ENCODE assay signal across 17 mouse cellular contexts in genomic region chr2:135507111-135507510, GRCm38 (mm10).
"Had no signal": no experiment of that assay in that cellular context is flagged by ENCODE, and none has a peak within 500 bp of the region (broad histone marks: within the 10 kb centered on the region; RNA-seq: fewer than 3 reads in every experiment).

No protein-coding gene starts in this region.

- DNase-seq: kidney, postnatal 36 days; left cerebral cortex, postnatal 4 days; lung, embryonic 14.5 days; lung, postnatal 14 days; retina, postnatal 1 day; right cerebral cortex, postnatal 4 days; spleen, adult 18-20 months; thymus, adult 18-20 months; thymus, postnatal 14 days had no signal

- H3K27me3 ChIP-seq: limb, embryonic 13.5 days; liver, embryonic 12.5 days; megakaryocyte, embryonic 14.5 days; midbrain, embryonic 12.5 days; neural tube, embryonic 13.5 days had no signal

- H3K27ac ChIP-seq: layer of hippocampus, adult 2 months; limb, embryonic 13.5 days; liver, embryonic 12.5 days; macrophage; midbrain, embryonic 12.5 days; neural tube, embryonic 13.5 days had no signal

- H3K4me1 ChIP-seq: limb, embryonic 13.5 days; liver, embryonic 12.5 days; megakaryocyte, embryonic 14.5 days; midbrain, embryonic 12.5 days; neural tube, embryonic 13.5 days had no signal

- H3K9me3 ChIP-seq: limb, embryonic 13.5 days; liver, embryonic 12.5 days; megakaryocyte, embryonic 14.5 days; midbrain, embryonic 12.5 days; neural tube, embryonic 13.5 days had no signal

- H3K4me3 ChIP-seq: layer of hippocampus, adult 2 months; limb, embryonic 13.5 days; liver, embryonic 12.5 days; megakaryocyte, embryonic 14.5 days; midbrain, embryonic 12.5 days; neural tube, embryonic 13.5 days had no signal

- H3K36me3 ChIP-seq: limb, embryonic 13.5 days; liver, embryonic 12.5 days; midbrain, embryonic 12.5 days; neural tube, embryonic 13.5 days had no signal

- ATAC-seq: liver, embryonic 12.5 days; midbrain, embryonic 16.5 days had no signal

- H3K4me2 ChIP-seq: limb, embryonic 13.5 days; liver, embryonic 12.5 days; lung, embryonic 14.5 days; midbrain, embryonic 12.5 days; neural tube, embryonic 13.5 days had no signal

- H3K9ac ChIP-seq: limb, embryonic 13.5 days; liver, embryonic 12.5 days; lung, embryonic 14.5 days; midbrain, embryonic 12.5 days; neural tube, embryonic 13.5 days had no signal
